Mouse (Mus musculus) heart, postnatal 0 days (tissue): ENCODE measurements around the gene Kif13a.

Experiments
- CTCF ChIP-seq: IDR thresholded peaks from 2 replicates; pipeline ENCODE4 v1.5.1; 2016; ENCODE audit warnings: antibody characterized with exemption, control low read depth, low read depth
- EP300 ChIP-seq: IDR thresholded peaks from 2 replicates; pipeline ENCODE4 v1.6.1; 2016; ENCODE audit warnings: antibody characterized with exemption, low read depth

DNA sequence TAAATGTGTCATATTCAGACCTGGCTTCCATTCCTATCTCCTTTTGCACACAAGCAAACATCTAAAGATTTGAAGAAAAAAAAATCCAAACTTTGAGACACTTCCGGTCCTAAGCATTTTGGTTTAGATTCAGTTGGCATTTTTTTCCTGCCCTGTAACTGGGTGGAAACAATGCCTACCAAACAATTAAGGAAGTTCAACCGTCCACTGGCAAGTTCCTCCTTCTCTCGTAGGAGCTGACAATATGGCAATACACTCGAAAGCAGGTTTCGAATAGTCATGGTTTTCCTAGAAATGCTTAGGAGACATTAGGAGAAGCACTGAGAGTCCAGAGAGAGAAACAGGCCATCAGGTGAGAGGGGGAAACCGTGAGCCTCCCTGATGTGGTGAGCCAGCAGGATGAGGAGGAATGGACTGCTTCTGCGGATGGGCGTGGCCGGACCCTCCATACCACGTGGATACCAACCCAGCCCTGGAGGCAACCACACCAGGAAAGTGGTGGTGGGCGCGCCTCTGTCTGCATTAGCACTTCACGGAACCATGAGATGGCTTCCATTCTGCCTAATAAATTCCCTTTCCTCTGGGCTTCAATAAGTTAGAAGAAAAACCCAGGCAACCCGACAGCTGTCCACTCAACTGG, 24.6 kb downstream of the Kif13a start:
- TF ChIP-seq CTCF (no peak), EP300 (no peak)
